In the genomic region with DNA sequence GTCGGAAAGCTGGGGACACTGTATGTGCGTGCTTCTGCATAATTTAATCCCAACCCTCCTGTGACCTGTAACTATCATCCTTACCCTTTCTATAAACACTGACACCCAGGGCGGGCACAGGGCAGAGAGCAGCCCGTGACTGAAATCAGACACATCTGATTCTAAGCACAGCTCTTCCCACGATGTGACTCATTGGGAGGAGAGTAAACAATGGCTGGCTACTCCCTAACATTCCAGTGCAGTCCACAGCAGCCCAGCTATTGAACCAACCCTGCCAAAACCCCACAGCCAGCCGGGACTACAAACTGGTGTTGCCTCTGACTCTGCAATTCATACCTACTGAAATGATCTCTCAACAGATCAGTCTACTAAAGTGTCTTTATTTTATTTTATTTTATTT, we compare ENCODE assay signal across 12 mouse cellular contexts.
DNase-seq lines count a peak whose midpoint lies in the region; ATAC-seq and TF ChIP-seq lines count a peak whose summit lies in the region.
"Had no signal": no experiment of that assay in that cellular context is flagged by ENCODE, and none has a peak within 500 bp of the region (broad histone marks: within the 10 kb centered on the region; RNA-seq: fewer than 3 reads in every experiment).

No protein-coding gene starts in this region.

- H3K27ac ChIP-seq in hindbrain, embryonic 14.5 days, result peak overlapping the region; percentile 23; the same call in 1 of the 2 replicates
- H3K27ac ChIP-seq in hindbrain, postnatal 0 days, result no peak overlapping the region
- H3K27ac ChIP-seq in midbrain, embryonic 16.5 days (ENCODE audit: low read length), result 0 out of 2 replicates have a peak overlapping the region, but pooled peaks have one; percentile 1
- H3K27ac ChIP-seq in midbrain, embryonic 13.5 days, result no peak overlapping the region
- H3K27ac ChIP-seq: lung, embryonic 15.5 days; midbrain, embryonic 12.5 days had no signal

- no peak for TF ChIP-seq CTCF in hindbrain, postnatal 0 days (IDR thresholded peaks at IDR 0.05; ENCODE audit: low read depth)

- H3K9ac ChIP-seq in hindbrain, embryonic 14.5 days, result no peak overlapping the region
- no peak overlapping the region for H3K9ac ChIP-seq in hindbrain, postnatal 0 days (replicated peaks; ENCODE audit: low read length)
- no peak overlapping the region for H3K9ac ChIP-seq in midbrain, embryonic 16.5 days (ENCODE audit: low read depth, low read length)
- no peak overlapping the region for H3K9ac ChIP-seq in midbrain, embryonic 13.5 days (replicated peaks)
- H3K9ac ChIP-seq: lung, embryonic 15.5 days; midbrain, embryonic 12.5 days had no signal

- H3K4me2 ChIP-seq in hindbrain, embryonic 14.5 days (replicated peaks), result no peak overlapping the region
- no peak overlapping the region for H3K4me2 ChIP-seq in hindbrain, postnatal 0 days (ENCODE audit: low read depth, low read length)
- no peak overlapping the region for H3K4me2 ChIP-seq in midbrain, embryonic 16.5 days (ENCODE audit: low read length)
- no peak overlapping the region for H3K4me2 ChIP-seq in midbrain, embryonic 13.5 days (replicated peaks)
- H3K4me2 ChIP-seq: lung, embryonic 15.5 days; midbrain, embryonic 12.5 days had no signal

- no peak for DNase-seq in hindbrain, embryonic 14.5 days (ENCODE audit: low spot score)
- DNase-seq in hindbrain, postnatal 0 days (ENCODE audit: low spot score), result no peak
- DNase-seq in fibroblast of lung, adult 2 months (ENCODE audit: low read depth), result peak; percentile 52
- peak; percentile 40 for DNase-seq in yolk sac, embryonic 10.5 days (ENCODE audit: low spot score)
- DNase-seq in layer of hippocampus, postnatal 14 days (ENCODE audit: low spot score in 2 of 2), result no peak
- DNase-seq: cerebellum, adult 9-10 months; thymus, adult 18-20 months had no signal

- no peaks in the 10 kb centered on the region for H3K27me3 ChIP-seq in hindbrain, embryonic 14.5 days (ENCODE audit: control insufficient read depth, insufficient read depth, low read length)
- no peaks in the 10 kb centered on the region for H3K27me3 ChIP-seq in hindbrain, postnatal 0 days (ENCODE audit: insufficient read depth, low read length)
- H3K27me3 ChIP-seq in midbrain, embryonic 16.5 days (ENCODE audit: control insufficient read depth, insufficient read depth, low read depth, low read length), result no peaks in the 10 kb centered on the region
- no peaks in the 10 kb centered on the region for H3K27me3 ChIP-seq in midbrain, embryonic 13.5 days
- H3K27me3 ChIP-seq: CH12.LX; lung, embryonic 15.5 days; midbrain, embryonic 12.5 days had no signal

- H3K36me3 ChIP-seq in hindbrain, embryonic 14.5 days (replicated peaks; ENCODE audit: control insufficient read depth, insufficient read depth), result no peaks in the 10 kb centered on the region
- no peaks in the 10 kb centered on the region for H3K36me3 ChIP-seq in hindbrain, postnatal 0 days (ENCODE audit: insufficient read depth, low read length)
- no peaks in the 10 kb centered on the region for H3K36me3 ChIP-seq in midbrain, embryonic 16.5 days (ENCODE audit: control insufficient read depth, insufficient read depth, low read length)
- no peaks in the 10 kb centered on the region for H3K36me3 ChIP-seq in midbrain, embryonic 13.5 days
- H3K36me3 ChIP-seq: lung, embryonic 15.5 days; midbrain, embryonic 12.5 days had no signal

- H3K4me3 ChIP-seq in hindbrain, embryonic 14.5 days (replicated peaks; ENCODE audit: low read length), result no peak overlapping the region
- no peak overlapping the region for H3K4me3 ChIP-seq in hindbrain, postnatal 0 days (ENCODE audit: low read length)
- no peak overlapping the region for H3K4me3 ChIP-seq in midbrain, embryonic 16.5 days (ENCODE audit: low read depth, low read length)
- H3K4me3 ChIP-seq in midbrain, embryonic 13.5 days (replicated peaks), result no peak overlapping the region
- H3K4me3 ChIP-seq: lung, embryonic 15.5 days; midbrain, embryonic 12.5 days had no signal

- 67% methylated on average over 6 of the region's 6 CpGs for WGBS in hindbrain, embryonic 14.5 days
- 76% methylated on average over 6 of the region's 6 CpGs for WGBS in hindbrain, postnatal 0 days
- WGBS in midbrain, embryonic 16.5 days, result 66% methylated on average over 6 of the region's 6 CpGs
- 71% methylated on average over 6 of the region's 6 CpGs for WGBS in midbrain, embryonic 13.5 days

- ATAC-seq in hindbrain, embryonic 14.5 days (ENCODE audit: low FRiP score), result no peak
- no peak for ATAC-seq in hindbrain, postnatal 0 days
- no peak for ATAC-seq in midbrain, embryonic 16.5 days
- no peak for ATAC-seq in midbrain, embryonic 13.5 days

- peaks cover 27% of the 10 kb centered on the region for H3K4me1 ChIP-seq in hindbrain, embryonic 14.5 days (replicated peaks; ENCODE audit: control insufficient read depth, insufficient read depth, low read length)
- 0 out of 2 replicates have a peak, but pooled peaks cover 6% of the 10 kb centered on the region for H3K4me1 ChIP-seq in hindbrain, postnatal 0 days (ENCODE audit: insufficient read depth, low read length)
- H3K4me1 ChIP-seq in midbrain, embryonic 16.5 days (ENCODE audit: control insufficient read depth, insufficient read depth, low read length), result peaks cover 24% of the 10 kb centered on the region
- peaks cover 24% of the 10 kb centered on the region for H3K4me1 ChIP-seq in midbrain, embryonic 13.5 days (replicated peaks)

- H3K9me3 ChIP-seq in hindbrain, embryonic 14.5 days (ENCODE audit: control insufficient read depth, low read length), result no peaks in the 10 kb centered on the region
- H3K9me3 ChIP-seq in hindbrain, postnatal 0 days (ENCODE audit: low read length), result no peaks in the 10 kb centered on the region
- H3K9me3 ChIP-seq in midbrain, embryonic 16.5 days (replicated peaks; ENCODE audit: control insufficient read depth, low read length, poor library complexity, severe bottlenecking), result no peaks in the 10 kb centered on the region
- H3K9me3 ChIP-seq in midbrain, embryonic 13.5 days, result no peaks in the 10 kb centered on the region
- H3K9me3 ChIP-seq: lung, embryonic 15.5 days; midbrain, embryonic 12.5 days had no signal

Comparison
In these comparisons a context has a peak if more than half of its experiments do, and no peak if none do; other contexts are left out.
1. H3K27ac ChIP-seq: peak in hindbrain, embryonic 14.5 days (single experiment) and midbrain, embryonic 16.5 days (single experiment); none in hindbrain, postnatal 0 days (single experiment) and midbrain, embryonic 13.5 days (single experiment).
2. DNase-seq: peak in fibroblast of lung, adult 2 months (single experiment) and yolk sac, embryonic 10.5 days (single experiment); none in hindbrain, embryonic 14.5 days (single experiment), hindbrain, postnatal 0 days (single experiment) and layer of hippocampus, postnatal 14 days (0 of 2).